In genomic region chr5:23684517-23684916, GRCm38 (mm10) we compare ENCODE assay signal across 8 mouse cellular contexts. TPM values are rescaled to one million over a fixed set of nuclear protein-coding genes. Genes with fewer than 3 reads are reported as not detected.
DNase-seq lines count a peak whose midpoint lies in the region; ATAC-seq and TF ChIP-seq lines count a peak whose summit lies in the region.

Gene Srpk2 (minus strand): TSS chr5:23684617.

- no peak for DNase-seq in lung, postnatal 0 days (ENCODE audit: low spot score)
- DNase-seq in lung, postnatal 14 days: no peak
- DNase-seq in left cerebral cortex, postnatal 14 days (ENCODE audit: low spot score in 2 of 2): no peak
- no peak for DNase-seq in frontal cortex, postnatal 10 days (ENCODE audit: low spot score in 2 of 2)
- no peak for DNase-seq in spleen, adult 12 weeks (ENCODE audit: low spot score)

- no peaks in the 10 kb centered on the region for H3K9me3 ChIP-seq in lung, postnatal 0 days (ENCODE audit: low read length)
- H3K9me3 ChIP-seq in embryonic facial prominence, embryonic 15.5 days (replicated peaks): no peaks in the 10 kb centered on the region
- no peaks in the 10 kb centered on the region for H3K9me3 ChIP-seq in heart, embryonic 14.5 days (ENCODE audit: control insufficient read depth, low read length)
- no peaks in the 10 kb centered on the region for H3K9me3 ChIP-seq in stomach, embryonic 14.5 days (ENCODE audit: control insufficient read depth, low read depth, low read length)

- no peaks in the 10 kb centered on the region for H3K27me3 ChIP-seq in lung, postnatal 0 days (replicated peaks; ENCODE audit: insufficient read depth, low read length)
- no peaks in the 10 kb centered on the region for H3K27me3 ChIP-seq in embryonic facial prominence, embryonic 15.5 days
- no peaks in the 10 kb centered on the region for H3K27me3 ChIP-seq in heart, embryonic 14.5 days (ENCODE audit: control insufficient read depth, insufficient read depth, low read length)
- H3K27me3 ChIP-seq in stomach, embryonic 14.5 days (ENCODE audit: control insufficient read depth, insufficient read depth, low read length): no peaks in the 10 kb centered on the region

- H3K4me1 ChIP-seq in lung, postnatal 0 days (ENCODE audit: insufficient read depth, low read depth, low read length): no peaks in the 10 kb centered on the region
- no peaks in the 10 kb centered on the region for H3K4me1 ChIP-seq in embryonic facial prominence, embryonic 15.5 days
- H3K4me1 ChIP-seq in heart, embryonic 14.5 days (ENCODE audit: control insufficient read depth in 2 of 2, insufficient read depth in 2 of 2, low read length in 2 of 2): no peaks in the 10 kb centered on the region
- no peaks in the 10 kb centered on the region for H3K4me1 ChIP-seq in stomach, embryonic 14.5 days (ENCODE audit: control insufficient read depth, insufficient read depth, low read length)

- no peak for TF ChIP-seq EP300 in lung, postnatal 0 days (IDR thresholded peaks at IDR 0.05)

- no peak within 1 kb of the TSS for H3K27ac ChIP-seq in lung, postnatal 0 days (ENCODE audit: low read length)
- no peak within 1 kb of the TSS for H3K27ac ChIP-seq in embryonic facial prominence, embryonic 15.5 days (replicated peaks)
- H3K27ac ChIP-seq in heart, embryonic 14.5 days (replicated peaks in 1 of 2; ENCODE audit: control insufficient read depth in 1 of 2, insufficient read depth in 1 of 2, low read depth in 2 of 2, low read length in 2 of 2): no peak within 1 kb of the TSS
- H3K27ac ChIP-seq in stomach, embryonic 14.5 days (ENCODE audit: low read length): no peak within 1 kb of the TSS

- H3K9ac ChIP-seq in lung, postnatal 0 days (replicated peaks; ENCODE audit: low read depth): no peak within 1 kb of the TSS
- no peak within 1 kb of the TSS for H3K9ac ChIP-seq in embryonic facial prominence, embryonic 15.5 days
- H3K9ac ChIP-seq in heart, embryonic 14.5 days (ENCODE audit: low read length): no peak within 1 kb of the TSS
- H3K9ac ChIP-seq in stomach, embryonic 14.5 days (replicated peaks; ENCODE audit: low read depth, low read length): no peak within 1 kb of the TSS

- intact Hi-C loops in left cerebral cortex, postnatal 14 days (cut with DNase I): no loop called here

- no peaks in the 10 kb centered on the region for H3K36me3 ChIP-seq in lung, postnatal 0 days (ENCODE audit: insufficient read depth, low read length)
- H3K36me3 ChIP-seq in embryonic facial prominence, embryonic 15.5 days: no peaks in the 10 kb centered on the region
- H3K36me3 ChIP-seq in heart, embryonic 14.5 days (ENCODE audit: control insufficient read depth, insufficient read depth, low read length): no peaks in the 10 kb centered on the region
- no peaks in the 10 kb centered on the region for H3K36me3 ChIP-seq in stomach, embryonic 14.5 days (ENCODE audit: control insufficient read depth, insufficient read depth, low read length)

- H3K4me3 ChIP-seq in lung, postnatal 0 days (ENCODE audit: low read depth, low read length): no peak within 1 kb of the TSS
- H3K4me3 ChIP-seq in embryonic facial prominence, embryonic 15.5 days (replicated peaks): no peak within 1 kb of the TSS
- H3K4me3 ChIP-seq in heart, embryonic 14.5 days (ENCODE audit: control insufficient read depth in 1 of 2, insufficient read depth in 1 of 2, low read depth in 1 of 2, low read length in 2 of 2): no peak within 1 kb of the TSS
- no peak within 1 kb of the TSS for H3K4me3 ChIP-seq in stomach, embryonic 14.5 days (ENCODE audit: low read depth, low read length)

- H3K4me2 ChIP-seq in lung, postnatal 0 days (replicated peaks; ENCODE audit: low read depth, low read length): no peak within 1 kb of the TSS
- no peak within 1 kb of the TSS for H3K4me2 ChIP-seq in embryonic facial prominence, embryonic 15.5 days (replicated peaks)
- no peak within 1 kb of the TSS for H3K4me2 ChIP-seq in heart, embryonic 14.5 days (ENCODE audit: low read length)
- H3K4me2 ChIP-seq in stomach, embryonic 14.5 days (replicated peaks; ENCODE audit: low read depth, low read length): no peak within 1 kb of the TSS

- 64% methylated on average over 1 of the region's 1 CpGs for WGBS in lung, postnatal 0 days
- WGBS in embryonic facial prominence, embryonic 15.5 days: 73% methylated on average over 1 of the region's 1 CpGs
- 65% methylated on average over 1 of the region's 1 CpGs for WGBS in heart, embryonic 14.5 days
- WGBS in stomach, embryonic 14.5 days: 55% methylated on average over 1 of the region's 1 CpGs

- no peak for TF ChIP-seq CTCF in lung, postnatal 0 days (IDR thresholded peaks at IDR 0.05)

- no peak for ATAC-seq in lung, postnatal 0 days
- no peak for ATAC-seq in embryonic facial prominence, embryonic 15.5 days (ENCODE audit: insufficient number of reproducible peaks, low FRiP score, low TSS enrichment, low read depth)
- no peak for ATAC-seq in heart, embryonic 14.5 days (ENCODE audit: insufficient number of reproducible peaks, insufficient read depth, low FRiP score, low read depth)
- ATAC-seq in stomach, embryonic 14.5 days (ENCODE audit: insufficient number of reproducible peaks, insufficient read depth, low FRiP score, low read depth): no peak

RNA-seq across cellular contexts. Expression of gene Srpk2, which starts in this region (rescaled TPM):
- 38.1 and 43.8 TPM in 2 replicates for polyA plus RNA-seq in lung, postnatal 0 days (2015; fragmentation: Nextera tagmentation; extraction: Ambion mirVana)
- polyA plus RNA-seq in embryonic facial prominence, embryonic 15.5 days (2015; fragmentation: Nextera tagmentation; extraction: Ambion mirVana): 54.0 and 56.2 TPM in 2 replicates
- polyA plus RNA-seq in heart, embryonic 14.5 days (2014; fragmentation: Nextera tagmentation; extraction: Ambion mirVana): 49.6 and 50.8 TPM in 2 replicates
- total RNA-seq in left cerebral cortex, postnatal 14 days (2021): 100 to 1,000 TPM; 182 to 186 TPM
- 58.4 and 61.8 TPM in 2 replicates for polyA plus RNA-seq in stomach, embryonic 14.5 days (2014; fragmentation: Nextera tagmentation; extraction: Ambion mirVana)
